Mouse (Mus musculus) kidney, adult 2 months (tissue): Measurements from ENCODE around the gene Brd4.

Experiments
- CTCF ChIP-seq: fragments of 200-500 bp; conservative IDR thresholded peaks from 2 replicates; pipeline ENCODE4 v1.5.1; 2011; ENCODE audit warnings: low read depth, mild to moderate bottlenecking, control low read depth, low read length, moderate library complexity, mixed read lengths; ENCODE audit not compliant: insufficient read depth, insufficient read length
- POLR2A ChIP-seq: fragments of 200-500 bp; IDR thresholded peaks from one replicate; pipeline ENCODE4 v1.6.1; 2011; ENCODE audit warnings: low read depth, low read length, control low read depth

GRCm38 (mm10) chr17:32164780-32165179 is 119.7 kb downstream of the Brd4 start:
- TF ChIP-seq CTCF (no peak), POLR2A (no peak)
